In genomic region chr19:8992769-8993624, GRCm38 (mm10) we compare ENCODE assay signal across 8 mouse cellular contexts. TPM values are rescaled to one million over a fixed set of nuclear protein-coding genes. Genes with fewer than 3 reads are reported as not detected.
DNase-seq lines count a peak whose midpoint lies in the region; ATAC-seq and TF ChIP-seq lines count a peak whose summit lies in the region.

No protein-coding gene starts in this region.

- WGBS in lung, postnatal 0 days, result 25% methylated on average over 12 of the region's 12 CpGs

- peak overlapping the region; percentile 71 for H3K4me2 ChIP-seq in lung, postnatal 0 days (replicated peaks; ENCODE audit: low read depth, low read length)

- TF ChIP-seq CTCF in lung, postnatal 0 days (IDR thresholded peaks at IDR 0.05), result peak; percentile 88

- H3K27me3 ChIP-seq in lung, postnatal 0 days (replicated peaks; ENCODE audit: insufficient read depth, low read length), result no peaks in the 10 kb centered on the region

- peak; percentile 32 for ATAC-seq in CD4-positive, CD25-positive, alpha-beta regulatory T cell, adult 4 months
- peak; percentile 7 for ATAC-seq in lung, postnatal 0 days

- H3K36me3 ChIP-seq in lung, postnatal 0 days (ENCODE audit: insufficient read depth, low read length), result no peaks in the 10 kb centered on the region

- peak; percentile 46; the same call in 1 of the 2 replicates for TF ChIP-seq EP300 in lung, postnatal 0 days (IDR thresholded peaks at IDR 0.05)

- intact Hi-C loops in heart, postnatal 14 days (cut with DNase I), result loop anchor here (1.0 to 2.0 kb wide), 3 partner anchors 62 to 89 kb away; no protein-coding TSS in a partner anchor

- peak overlapping the region; percentile 95 for H3K4me3 ChIP-seq in lung, postnatal 0 days (ENCODE audit: low read depth, low read length)

- DNase-seq in adrenal gland, adult 8-10 months, result peak; percentile 80
- peak; percentile 86 for DNase-seq in fibroblast of lung, adult 2 months (ENCODE audit: low read depth)
- DNase-seq in heart, postnatal 14 days, result peak; percentile 91 to 92
- peak; percentile 85 for DNase-seq in layer of hippocampus, adult 11-12 months (ENCODE audit: low spot score)
- DNase-seq in lung, postnatal 0 days (ENCODE audit: low spot score), result peak; percentile 96
- peak; percentile 69 for DNase-seq in right cerebral cortex, adult 18-20 months
- peak; percentile 75 to 86 for DNase-seq in urinary bladder, adult 18-20 months (ENCODE audit: low spot score in 2 of 2)

- peaks cover 48% of the 10 kb centered on the region for H3K4me1 ChIP-seq in lung, postnatal 0 days (ENCODE audit: insufficient read depth, low read depth, low read length)

- H3K9ac ChIP-seq in lung, postnatal 0 days (replicated peaks; ENCODE audit: low read depth), result peak overlapping the region; percentile 29; the same call in 1 of the 2 replicates

- H3K27ac ChIP-seq in lung, postnatal 0 days (ENCODE audit: low read length), result peak overlapping the region; percentile 98

- no peaks in the 10 kb centered on the region for H3K9me3 ChIP-seq in lung, postnatal 0 days (ENCODE audit: low read length)

RNA-seq across cellular contexts. Expression of gene Ahnak, which starts 3.9 kb away (rescaled TPM):
- polyA plus RNA-seq in CD4-positive, CD25-positive, alpha-beta regulatory T cell, adult 4 months (2017; shearing (Covaris generic)), result 10 to 100 TPM; 45.2 to 48.9 TPM
- 100 to 1,000 TPM; 122 to 227 (median 158) TPM for total RNA-seq in adrenal gland, adult 8-10 months (2022)
- total RNA-seq in heart, postnatal 14 days (2021), result 100 to 1,000 TPM; 288 to 310 TPM
- 151 and 163 TPM in 2 replicates for polyA plus RNA-seq in lung, postnatal 0 days (2015; fragmentation: Nextera tagmentation; extraction: Ambion mirVana)

RNA-seq across cellular contexts. Expression of gene Eef1g, which starts 26.2 kb away (rescaled TPM):
- 100 to 1,000 TPM; 667 to 787 TPM for polyA plus RNA-seq in CD4-positive, CD25-positive, alpha-beta regulatory T cell, adult 4 months (2017; shearing (Covaris generic))
- 100 to 1,000 TPM; 306 to 355 (median 328) TPM for total RNA-seq in adrenal gland, adult 8-10 months (2022)
- total RNA-seq in heart, postnatal 14 days (2021), result 100 to 1,000 TPM; 220 to 273 TPM
- polyA plus RNA-seq in lung, postnatal 0 days (2015; fragmentation: Nextera tagmentation; extraction: Ambion mirVana), result 153 and 159 TPM in 2 replicates

RNA-seq across cellular contexts. Expression of gene Tut1, which starts 39.4 kb away (rescaled TPM):
- 10 to 100 TPM; 30.3 to 67.9 TPM for polyA plus RNA-seq in CD4-positive, CD25-positive, alpha-beta regulatory T cell, adult 4 months (2017; shearing (Covaris generic))
- total RNA-seq in adrenal gland, adult 8-10 months (2022), result 10 to 100 TPM; 22.9 to 31.9 (median 26.8) TPM
- total RNA-seq in heart, postnatal 14 days (2021), result 1 to 10 TPM; 7.6 TPM
- polyA plus RNA-seq in lung, postnatal 0 days (2015; fragmentation: Nextera tagmentation; extraction: Ambion mirVana), result 12.8 and 13.6 TPM in 2 replicates

RNA-seq across cellular contexts. Expression of gene Mta2, which starts 51.3 kb away (rescaled TPM):
- 100 to 1,000 TPM in 1 of 2 experiments, 10 to 100 TPM in 1; 81.7 to 126 TPM for polyA plus RNA-seq in CD4-positive, CD25-positive, alpha-beta regulatory T cell, adult 4 months (2017; shearing (Covaris generic))
- total RNA-seq in adrenal gland, adult 8-10 months (2022), result 100 to 1,000 TPM in 2 of 4 experiments, 10 to 100 TPM in 2; 83.4 to 133 (median 102) TPM
- total RNA-seq in heart, postnatal 14 days (2021), result 10 to 100 TPM; 42.1 to 44.8 TPM
- 81.8 and 84.7 TPM in 2 replicates for polyA plus RNA-seq in lung, postnatal 0 days (2015; fragmentation: Nextera tagmentation; extraction: Ambion mirVana)

Comparison
In these comparisons a context has a peak if more than half of its experiments do, and no peak if none do; other contexts are left out.
1. Peak in every context shown above with its lines: DNase-seq, ATAC-seq, H3K4me3 ChIP-seq and H3K27ac ChIP-seq.